Mouse (Mus musculus) bone marrow, adult 2 months (tissue): Measurements from ENCODE around the gene Ccr10.
A peak's percentile ranks its signal among the peaks of the same experiment; 100 is the strongest.

ENCODE experiments used
- CTCF ChIP-seq: fragments of 200-500 bp; IDR thresholded peaks from 2 replicates; pipeline ENCODE4 v1.5.1; 2011; ENCODE audit warnings: low read length, control low read depth; ENCODE audit not compliant: control insufficient read depth, insufficient read depth
- POLR2A ChIP-seq: fragments of 200-500 bp; IDR thresholded peaks from 2 replicates; pipeline ENCODE4 v1.6.1; 2011; ENCODE audit warnings: low read depth, mild to moderate bottlenecking, control low read depth, low read length, borderline replicate concordance; ENCODE audit not compliant: control insufficient read depth

GRCm38 (mm10) chr11:101180846-101181740 lies 5.8 kb upstream of the Ccr10 start:
- TF ChIP-seq CTCF (peak; percentile 68), POLR2A (no peak)
